In genomic region chr9:15450921-15451320, GRCm38 (mm10) we compare ENCODE assay signal across 16 mouse cellular contexts. TPM values are rescaled to one million over a fixed set of nuclear protein-coding genes. Genes with fewer than 3 reads are reported as not detected.
A peak's percentile ranks its signal among the peaks of the same experiment; 100 is the strongest.
DNase-seq lines count a peak whose midpoint lies in the region; ATAC-seq and TF ChIP-seq lines count a peak whose summit lies in the region.
"Had no signal": no experiment of that assay in that cellular context is flagged by ENCODE, and none has a peak within 500 bp of the region (broad histone marks: within the 10 kb centered on the region; RNA-seq: fewer than 3 reads in every experiment).

No protein-coding gene starts in this region.

- no peak for DNase-seq in neural tube, embryonic 10.5 days (ENCODE audit: extremely low spot score, low spot score)
- DNase-seq in forebrain, postnatal 0 days, result peak; percentile 63
- DNase-seq in kidney, adult 18-20 months, result no peak
- no peak for DNase-seq in left cerebral cortex, adult 2 months (ENCODE audit: extremely low spot score in 1 of 2, low spot score in 2 of 2)
- DNase-seq: adrenal gland, postnatal 14 days; cerebellum, postnatal 36 days; heart, adult 18-20 months; kidney, postnatal 10 days; lung, adult 18-20 months; thymus, postnatal 36 days had no signal

- H3K9me3 ChIP-seq in hindbrain, embryonic 13.5 days, result no peaks in the 10 kb centered on the region
- no peaks in the 10 kb centered on the region for H3K9me3 ChIP-seq in hindbrain, embryonic 12.5 days (replicated peaks)
- H3K9me3 ChIP-seq in neural tube, embryonic 14.5 days (ENCODE audit: control insufficient read depth, low read length), result no peaks in the 10 kb centered on the region
- H3K9me3 ChIP-seq in forebrain, postnatal 0 days (ENCODE audit: low read length), result no peaks in the 10 kb centered on the region
- H3K9me3 ChIP-seq: limb, embryonic 13.5 days had no signal

- H3K27ac ChIP-seq in hindbrain, embryonic 13.5 days, result no peak overlapping the region
- H3K27ac ChIP-seq in hindbrain, embryonic 12.5 days, result no peak overlapping the region
- H3K27ac ChIP-seq in neural tube, embryonic 14.5 days (ENCODE audit: low read depth, low read length), result no peak overlapping the region
- H3K27ac ChIP-seq in forebrain, postnatal 0 days (ENCODE audit: low read depth, low read length), result no peak overlapping the region
- H3K27ac ChIP-seq in left cerebral cortex, adult 2 months, result no peak overlapping the region
- H3K27ac ChIP-seq: limb, embryonic 13.5 days; macrophage had no signal

- peak; percentile 61 for ATAC-seq in hindbrain, embryonic 13.5 days (ENCODE audit: low FRiP score)
- ATAC-seq in hindbrain, embryonic 12.5 days (ENCODE audit: low FRiP score), result no peak
- ATAC-seq in neural tube, embryonic 14.5 days (ENCODE audit: low read depth), result peak; percentile 31; the same call in 1 of the 2 replicates
- ATAC-seq in forebrain, postnatal 0 days, result peak; percentile 93

- H3K9ac ChIP-seq in hindbrain, embryonic 13.5 days, result no peak overlapping the region
- H3K9ac ChIP-seq in hindbrain, embryonic 12.5 days, result no peak overlapping the region
- no peak overlapping the region for H3K9ac ChIP-seq in neural tube, embryonic 14.5 days (replicated peaks; ENCODE audit: low read depth, low read length)
- no peak overlapping the region for H3K9ac ChIP-seq in forebrain, postnatal 0 days
- H3K9ac ChIP-seq: limb, embryonic 13.5 days had no signal

- peaks cover 5% of the 10 kb centered on the region; the same call in 1 of the 2 replicates for H3K4me1 ChIP-seq in hindbrain, embryonic 13.5 days (replicated peaks)
- H3K4me1 ChIP-seq in hindbrain, embryonic 12.5 days, result no peaks in the 10 kb centered on the region; the same call in 1 of the 2 replicates
- H3K4me1 ChIP-seq in neural tube, embryonic 14.5 days (ENCODE audit: control insufficient read depth, insufficient read depth, low read length), result 0 out of 2 replicates have a peak, but pooled peaks cover 5% of the 10 kb centered on the region
- H3K4me1 ChIP-seq in forebrain, postnatal 0 days (ENCODE audit: insufficient read depth), result 0 out of 2 replicates have a peak, but pooled peaks cover 3% of the 10 kb centered on the region

- intact Hi-C loops in left cerebral cortex, adult 2 months (cut with DNase I), result no loop called here

- TF ChIP-seq CTCF in forebrain, postnatal 0 days (IDR thresholded peaks at IDR 0.05; ENCODE audit: low read depth), result no peak
- TF ChIP-seq CTCF in left cerebral cortex, adult 2 months (IDR thresholded peaks at IDR 0.05), result no peak

- no peaks in the 10 kb centered on the region for H3K36me3 ChIP-seq in hindbrain, embryonic 13.5 days
- no peaks in the 10 kb centered on the region for H3K36me3 ChIP-seq in hindbrain, embryonic 12.5 days
- H3K36me3 ChIP-seq in neural tube, embryonic 14.5 days (ENCODE audit: control insufficient read depth, insufficient read depth, low read length), result no peaks in the 10 kb centered on the region
- no peaks in the 10 kb centered on the region for H3K36me3 ChIP-seq in forebrain, postnatal 0 days (ENCODE audit: insufficient read depth)
- H3K36me3 ChIP-seq: limb, embryonic 13.5 days had no signal

- H3K27me3 ChIP-seq in hindbrain, embryonic 13.5 days, result no peaks in the 10 kb centered on the region
- no peaks in the 10 kb centered on the region for H3K27me3 ChIP-seq in hindbrain, embryonic 12.5 days
- no peaks in the 10 kb centered on the region for H3K27me3 ChIP-seq in neural tube, embryonic 14.5 days (ENCODE audit: control insufficient read depth, insufficient read depth, low read length)
- H3K27me3 ChIP-seq in forebrain, postnatal 0 days (ENCODE audit: insufficient read depth, low read length), result no peaks in the 10 kb centered on the region
- H3K27me3 ChIP-seq: limb, embryonic 13.5 days had no signal

- H3K4me3 ChIP-seq in hindbrain, embryonic 13.5 days, result no peak overlapping the region
- no peak overlapping the region for H3K4me3 ChIP-seq in hindbrain, embryonic 12.5 days
- no peak overlapping the region for H3K4me3 ChIP-seq in neural tube, embryonic 14.5 days (ENCODE audit: low read depth, low read length)
- H3K4me3 ChIP-seq in forebrain, postnatal 0 days (ENCODE audit: low read depth, low read length), result no peak overlapping the region
- no peak overlapping the region for H3K4me3 ChIP-seq in left cerebral cortex, adult 2 months
- H3K4me3 ChIP-seq: limb, embryonic 13.5 days had no signal

- H3K4me2 ChIP-seq in hindbrain, embryonic 13.5 days, result no peak overlapping the region
- no peak overlapping the region for H3K4me2 ChIP-seq in hindbrain, embryonic 12.5 days (replicated peaks)
- H3K4me2 ChIP-seq in neural tube, embryonic 14.5 days (ENCODE audit: low read depth, low read length), result no peak overlapping the region
- no peak overlapping the region for H3K4me2 ChIP-seq in forebrain, postnatal 0 days (ENCODE audit: low read depth)
- H3K4me2 ChIP-seq: limb, embryonic 13.5 days had no signal

- 35% methylated on average over 5 of the region's 5 CpGs for WGBS in hindbrain, embryonic 13.5 days
- WGBS in hindbrain, embryonic 12.5 days, result 38% methylated on average over 5 of the region's 5 CpGs
- WGBS in neural tube, embryonic 14.5 days, result 54% methylated on average over 5 of the region's 5 CpGs
- WGBS in forebrain, postnatal 0 days, result 17% methylated on average over 5 of the region's 5 CpGs

RNA-seq across cellular contexts. Expression of gene Smco4, which starts 42.3 kb away (rescaled TPM):
- 0.50 and 1.0 TPM in 2 replicates for polyA plus RNA-seq in hindbrain, embryonic 13.5 days (2015; fragmentation: Nextera tagmentation; extraction: Ambion mirVana)
- 1.2 and 1.7 TPM in 2 replicates for polyA plus RNA-seq in hindbrain, embryonic 12.5 days (2016; fragmentation: Nextera tagmentation; extraction: Ambion mirVana)
- 1.6 TPM in 2 replicates for polyA plus RNA-seq in neural tube, embryonic 14.5 days (2014; fragmentation: Nextera tagmentation; extraction: Ambion mirVana)
- total RNA-seq in forebrain, postnatal 0 days (2014; rRNA removed), result 3.2 and 4.4 TPM in 2 replicates
- polyA plus RNA-seq in forebrain, postnatal 0 days (2015; fragmentation: Nextera tagmentation; extraction: Ambion mirVana), result 0.20 and 0.64 TPM in 2 replicates
- total RNA-seq in left cerebral cortex, adult 2 months (2021), result 1 to 10 TPM; 3.0 to 4.4 TPM
- total RNA-seq: MEL had no signal
